Mouse (Mus musculus): Measurements from ENCODE around the gene Olfr410. TPM values are rescaled to one million over a fixed set of nuclear protein-coding genes. Genes with fewer than 3 reads are reported as not detected.
A peak's percentile ranks its signal among the peaks of the same experiment; 100 is the strongest.

Gene Olfr410
- total RNA-seq (2014; rRNA removed) (not detected in 2 replicates), polyA plus RNA-seq (2015; fragmentation: Nextera tagmentation; extraction: Ambion mirVana) (not detected in 2 replicates)

GRCm38 (mm10) chr11:74337931-74338330 lies at the start of gene Olfr410:
Gene Olfr410, minus strand, starts transcription at chr11:74338031.
- WGBS, result 85% methylated on average over 6 of the region's 6 CpGs
- no peak for TF ChIP-seq CTCF (IDR thresholded peaks at IDR 0.05; ENCODE audit: low read depth)
- H3K27ac ChIP-seq, result no peak within 1 kb of the TSS
- H3K36me3 ChIP-seq (ENCODE audit: insufficient read depth, low read length), result no peaks in the 10 kb centered on the region
- H3K27me3 ChIP-seq (ENCODE audit: insufficient read depth, low read length), result no peaks in the 10 kb centered on the region
- no peak within 1 kb of the TSS for H3K4me2 ChIP-seq (ENCODE audit: low read depth, low read length)
- H3K9me3 ChIP-seq (ENCODE audit: low read length), result no peaks in the 10 kb centered on the region
- ATAC-seq (no peak), DNase-seq (ENCODE audit: low spot score) (no peak)
- H3K9ac ChIP-seq (replicated peaks; ENCODE audit: low read length), result no peak within 1 kb of the TSS
- no peaks in the 10 kb centered on the region for H3K4me1 ChIP-seq (ENCODE audit: insufficient read depth, low read length)
- no peak within 1 kb of the TSS for H3K4me3 ChIP-seq (ENCODE audit: low read length)

- H3K9me3 ChIP-seq (ENCODE audit: low read length), result no peaks in the 10 kb centered on the region
- no peaks in the 10 kb centered on the region for H3K36me3 ChIP-seq (ENCODE audit: insufficient read depth, low read length)
- H3K4me1 ChIP-seq (ENCODE audit: insufficient read depth, low read length), result no peaks in the 10 kb centered on the region
- ATAC-seq, result no peak
- no peak overlapping the region for H3K4me3 ChIP-seq (ENCODE audit: low read length)
- TF ChIP-seq CTCF (IDR thresholded peaks at IDR 0.05; ENCODE audit: low read depth), result no peak
- no peaks in the 10 kb centered on the region for H3K27me3 ChIP-seq (ENCODE audit: insufficient read depth, low read length)
- 63% methylated on average over 5 of the region's 5 CpGs for WGBS
- DNase-seq (ENCODE audit: low spot score), result no peak
- no peak overlapping the region for H3K4me2 ChIP-seq (ENCODE audit: low read depth, low read length)
- H3K9ac ChIP-seq (replicated peaks; ENCODE audit: low read length), result no peak overlapping the region
- no peak overlapping the region for H3K27ac ChIP-seq
Observed at GRCm38 (mm10) chr11:74387203-74387602, 49.4 kb upstream of the Olfr410 start.

GRCm38 (mm10) chr11:74385674-74386073 lies 47.8 kb upstream of the Olfr410 start:
- no peak for TF ChIP-seq CTCF (IDR thresholded peaks at IDR 0.05; ENCODE audit: low read depth)
- H3K9me3 ChIP-seq (ENCODE audit: low read length), result no peaks in the 10 kb centered on the region
- no peaks in the 10 kb centered on the region for H3K36me3 ChIP-seq (ENCODE audit: insufficient read depth, low read length)
- DNase-seq (ENCODE audit: low spot score), result peak; percentile 12
- no peak overlapping the region for H3K4me2 ChIP-seq (ENCODE audit: low read depth, low read length)
- H3K27me3 ChIP-seq (ENCODE audit: insufficient read depth, low read length), result no peaks in the 10 kb centered on the region
- no peak overlapping the region for H3K4me3 ChIP-seq (ENCODE audit: low read length)
- no peaks in the 10 kb centered on the region for H3K4me1 ChIP-seq (ENCODE audit: insufficient read depth, low read length)
- H3K9ac ChIP-seq (replicated peaks; ENCODE audit: low read length), result no peak overlapping the region
- no peak overlapping the region for H3K27ac ChIP-seq
- ATAC-seq, result no peak
- WGBS, result 77% methylated on average over 9 of the region's 9 CpGs

- Histone ChIP-seq H3K4me2 (ENCODE audit: low read depth, low read length) (no peak overlapping the region), H3K27ac (no peak overlapping the region), H3K4me1 (ENCODE audit: insufficient read depth, low read length) (no peaks in the 10 kb centered on the region), H3K4me3 (ENCODE audit: low read length) (no peak overlapping the region), H3K9ac (replicated peaks; ENCODE audit: low read length) (no peak overlapping the region), H3K36me3 (ENCODE audit: insufficient read depth, low read length) (no peaks in the 10 kb centered on the region), H3K27me3 (ENCODE audit: insufficient read depth, low read length) (no peaks in the 10 kb centered on the region), H3K9me3 (ENCODE audit: low read length) (no peaks in the 10 kb centered on the region)
- no peak for TF ChIP-seq CTCF (IDR thresholded peaks at IDR 0.05; ENCODE audit: low read depth)
- WGBS, result 56% methylated on average over 4 of the region's 4 CpGs
- DNase-seq (ENCODE audit: low spot score) (no peak), ATAC-seq (no peak)
Observed at GRCm38 (mm10) chr11:74379166-74379873, 41.5 kb upstream of the Olfr410 start.

GRCm38 (mm10) chr11:74376847-74377246 lies 39.0 kb upstream of the Olfr410 start:
- ATAC-seq, result peak; percentile 87
- Histone ChIP-seq H3K36me3 (ENCODE audit: insufficient read depth, low read length) (no peaks in the 10 kb centered on the region), H3K9ac (replicated peaks; ENCODE audit: low read length) (no peak overlapping the region), H3K4me1 (ENCODE audit: insufficient read depth, low read length) (no peaks in the 10 kb centered on the region), H3K27me3 (ENCODE audit: insufficient read depth, low read length) (no peaks in the 10 kb centered on the region), H3K27ac (no peak overlapping the region), H3K4me2 (ENCODE audit: low read depth, low read length) (no peak overlapping the region), H3K4me3 (ENCODE audit: low read length) (no peak overlapping the region), H3K9me3 (ENCODE audit: low read length) (no peaks in the 10 kb centered on the region)
- WGBS, result 74% methylated on average over 3 of the region's 3 CpGs
- peak; percentile 92 for TF ChIP-seq CTCF (IDR thresholded peaks at IDR 0.05; ENCODE audit: low read depth)
- DNase-seq (ENCODE audit: low spot score), result peak; percentile 84

GRCm38 (mm10) chr11:74371393-74372100 lies 33.7 kb upstream of the Olfr410 start:
- TF ChIP-seq CTCF (IDR thresholded peaks at IDR 0.05; ENCODE audit: low read depth), result peak; percentile 88
- Histone ChIP-seq H3K36me3 (ENCODE audit: insufficient read depth, low read length) (no peaks in the 10 kb centered on the region), H3K9ac (replicated peaks; ENCODE audit: low read length) (no peak overlapping the region), H3K27me3 (ENCODE audit: insufficient read depth, low read length) (no peaks in the 10 kb centered on the region), H3K27ac (no peak overlapping the region), H3K9me3 (ENCODE audit: low read length) (no peaks in the 10 kb centered on the region), H3K4me3 (ENCODE audit: low read length) (no peak overlapping the region), H3K4me2 (ENCODE audit: low read depth, low read length) (no peak overlapping the region), H3K4me1 (ENCODE audit: insufficient read depth, low read length) (no peaks in the 10 kb centered on the region)
- ATAC-seq (peak; percentile 83), DNase-seq (ENCODE audit: low spot score) (peak; percentile 88)
- 9% methylated on average over 22 of the region's 22 CpGs for WGBS

- Histone ChIP-seq H3K36me3 (ENCODE audit: insufficient read depth, low read length) (no peaks in the 10 kb centered on the region), H3K27me3 (ENCODE audit: insufficient read depth, low read length) (no peaks in the 10 kb centered on the region), H3K4me3 (ENCODE audit: low read length) (no peak within 1 kb of the TSS), H3K4me1 (ENCODE audit: insufficient read depth, low read length) (no peaks in the 10 kb centered on the region), H3K9ac (replicated peaks; ENCODE audit: low read length) (no peak within 1 kb of the TSS), H3K9me3 (ENCODE audit: low read length) (no peaks in the 10 kb centered on the region), H3K4me2 (ENCODE audit: low read depth, low read length) (no peak within 1 kb of the TSS), H3K27ac (no peak within 1 kb of the TSS)
- no peak for ATAC-seq
- 79% methylated on average over 1 of the region's 1 CpGs for WGBS
- no peak for TF ChIP-seq CTCF (IDR thresholded peaks at IDR 0.05; ENCODE audit: low read depth)
- no peak for DNase-seq (ENCODE audit: low spot score)
Observed at GRCm38 (mm10) chr11:74361769-74362168, 23.9 kb upstream of the Olfr410 start, which contains the start of gene Olfr412. Gene Olfr412, plus strand, starts transcription at chr11:74362069.

Measured in hindbrain, postnatal 0 days (tissue).